Mouse (Mus musculus): ENCODE measurements around the gene Pik3r2.

GRCm38 (mm10) chr8:70754871-70755660 lies 21.4 kb downstream of the Pik3r2 start:
- TF ChIP-seq CTCF (IDR thresholded peaks at IDR 0.05) (no peak), EP300 (IDR thresholded peaks at IDR 0.05) (no peak)

All from lung, postnatal 0 days (tissue).